Mouse (Mus musculus): ENCODE results near the gene Mdh1.

Mdh1 gene

GRCm38 (mm10) chr11:21571700-21572381 lies at the start of gene Mdh1, which contains the start of gene Wdpcp:
Gene Mdh1, minus strand, starts transcription at chr11:21572367.
Gene Wdpcp, plus strand, starts transcription at chr11:21572235.
- DNase-seq, result peak; percentile 89

DNA sequence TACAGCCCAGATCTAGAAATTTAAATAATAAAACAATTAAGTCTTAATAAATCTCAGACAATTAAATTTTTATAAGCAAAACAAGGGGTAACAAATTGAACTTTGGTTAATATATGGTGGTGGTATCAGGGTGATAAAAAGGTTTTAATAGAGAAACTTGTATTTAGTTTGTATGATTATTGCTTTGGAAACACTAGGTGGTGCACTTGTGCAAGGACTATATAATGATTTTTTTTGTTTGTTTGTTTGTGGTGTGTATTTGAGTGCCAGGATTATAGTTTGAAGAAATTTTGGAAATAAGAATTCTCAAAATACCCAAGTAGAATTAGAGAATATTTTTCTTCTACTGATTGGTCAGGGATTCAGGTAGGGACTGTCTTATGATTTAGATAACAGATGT lies 43.7 kb upstream of the Mdh1 start:
- no peak for DNase-seq

GRCm38 (mm10) chr11:21602497-21602896 lies 30.3 kb upstream of the Mdh1 start:
- DNase-seq, result no peak

DNA sequence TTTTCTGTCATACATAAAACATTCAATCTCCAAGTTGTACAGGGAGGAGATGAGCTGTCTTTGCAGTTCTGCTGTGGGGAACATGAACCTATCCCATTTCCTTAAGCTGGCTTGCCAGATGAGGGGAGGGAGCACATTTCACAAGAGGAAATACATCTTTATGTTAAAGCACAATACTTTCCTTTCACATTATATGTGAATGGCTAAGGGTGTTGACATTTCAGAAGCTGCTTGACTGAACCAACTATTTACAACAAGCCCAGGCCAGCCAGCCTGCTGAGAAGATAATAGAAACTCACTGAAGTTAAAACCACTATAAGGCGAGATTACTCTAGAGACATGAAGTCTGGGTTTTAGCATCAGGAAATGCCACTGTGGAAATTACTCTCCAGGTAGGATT lies 11.1 kb upstream of the Mdh1 start:
- no peak for DNase-seq

GRCm38 (mm10) chr11:21581472-21581871 lies 9.3 kb upstream of the Mdh1 start:
- DNase-seq, result no peak

- DNase-seq, result peak; percentile 44
Observed at GRCm38 (mm10) chr11:21570973-21571372, 1.2 kb downstream of the Mdh1 start.

GRCm38 (mm10) chr11:21570109-21570474 lies 2.1 kb downstream of the Mdh1 start:
- no peak for DNase-seq

GRCm38 (mm10) chr11:21569456-21570108 lies 2.6 kb downstream of the Mdh1 start:
- DNase-seq, result no peak

GRCm38 (mm10) chr11:21569002-21569401 lies 3.2 kb downstream of the Mdh1 start:
- DNase-seq, result no peak

GRCm38 (mm10) chr11:21567733-21568132 lies 4.4 kb downstream of the Mdh1 start:
- DNase-seq, result no peak

- no peak for DNase-seq
Observed at GRCm38 (mm10) chr11:21566934-21567333, 5.2 kb downstream of the Mdh1 start.

DNA sequence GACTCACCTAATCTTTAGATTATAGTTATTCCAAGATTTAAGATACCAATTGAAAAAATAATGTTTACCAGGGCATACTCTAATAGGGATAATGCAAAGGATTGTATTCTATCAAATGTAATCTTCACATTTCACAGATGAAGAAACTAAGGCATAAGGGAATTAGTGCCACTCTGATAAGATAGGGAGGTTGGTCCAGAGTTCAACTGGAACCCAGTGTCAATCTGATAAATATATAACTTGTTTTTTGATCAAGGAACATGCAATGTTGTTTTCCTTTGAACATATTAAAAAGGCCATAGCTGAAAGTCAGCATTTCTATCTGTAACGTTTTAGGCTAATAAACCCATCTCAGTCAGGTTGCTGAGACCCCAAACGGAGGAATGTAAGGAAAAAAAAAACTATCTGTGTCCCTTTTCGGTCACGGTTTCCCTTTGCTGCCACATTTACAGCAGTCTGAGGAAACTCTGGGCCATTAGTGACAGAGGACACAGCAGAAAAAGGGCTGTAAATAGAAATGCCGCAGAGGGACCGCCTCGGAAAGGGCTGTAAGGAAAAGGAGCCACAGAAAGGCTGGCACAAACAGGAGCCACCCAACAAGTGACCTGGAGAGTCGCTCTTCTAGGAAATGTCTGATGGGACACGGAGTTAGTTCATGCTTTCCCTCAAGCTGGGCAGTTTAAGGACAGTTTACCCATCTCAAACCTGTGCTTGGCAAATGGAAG lies 7.3 kb downstream of the Mdh1 start:
- no peak for DNase-seq

- DNase-seq, result no peak
Observed at GRCm38 (mm10) chr11:21563617-21564325, 8.4 kb downstream of the Mdh1 start.

GRCm38 (mm10) chr11:21561347-21561746 lies 10.8 kb downstream of the Mdh1 start:
- no peak for DNase-seq

DNA sequence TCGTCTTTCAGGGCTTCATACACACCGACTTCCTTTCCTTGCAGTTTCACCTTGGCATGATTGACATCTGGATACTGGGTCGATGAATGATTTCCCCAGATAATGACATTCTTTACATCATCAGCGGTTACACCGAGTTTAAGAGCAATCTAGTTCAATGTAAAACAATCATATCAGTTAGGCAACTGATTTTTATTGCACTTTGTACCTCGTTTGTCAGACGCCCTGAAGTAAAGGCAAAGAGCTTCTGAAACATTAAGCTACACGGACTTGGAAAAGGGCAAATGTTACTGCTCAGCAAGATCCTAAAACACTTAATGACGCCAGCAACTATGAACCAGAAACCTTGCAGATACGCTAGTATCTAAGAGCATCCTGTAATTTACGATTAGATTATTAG lies 12.4 kb downstream of the Mdh1 start:
- no peak for DNase-seq

- DNase-seq, result no peak
Observed at GRCm38 (mm10) chr11:21552049-21552448, 20.1 kb downstream of the Mdh1 start.

- no peak for DNase-seq
Observed at GRCm38 (mm10) chr11:21550222-21551173, 21.7 kb downstream of the Mdh1 start.

DNA sequence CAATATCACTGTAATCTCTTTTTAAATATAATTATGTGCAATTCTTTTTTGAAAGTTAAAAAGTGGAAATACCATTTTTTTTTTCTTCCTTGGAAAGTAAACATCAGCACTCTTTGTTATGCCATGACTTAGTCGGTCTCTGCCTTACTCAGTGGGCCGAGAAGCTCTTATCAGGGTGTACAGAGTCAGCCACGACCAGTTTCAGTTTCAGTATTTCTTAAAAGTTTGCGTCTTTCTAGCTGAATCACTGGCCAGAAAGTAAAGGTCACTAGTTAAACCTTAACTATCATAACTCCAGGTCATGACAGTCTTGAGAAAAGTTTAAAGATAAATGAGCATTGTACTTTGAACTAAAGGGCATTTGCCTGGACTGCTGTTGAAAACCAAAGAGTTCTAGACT lies 22.4 kb downstream of the Mdh1 start:
- no peak for DNase-seq

GRCm38 (mm10) chr11:21549052-21549451 lies 23.1 kb downstream of the Mdh1 start:
- no peak for DNase-seq

DNA sequence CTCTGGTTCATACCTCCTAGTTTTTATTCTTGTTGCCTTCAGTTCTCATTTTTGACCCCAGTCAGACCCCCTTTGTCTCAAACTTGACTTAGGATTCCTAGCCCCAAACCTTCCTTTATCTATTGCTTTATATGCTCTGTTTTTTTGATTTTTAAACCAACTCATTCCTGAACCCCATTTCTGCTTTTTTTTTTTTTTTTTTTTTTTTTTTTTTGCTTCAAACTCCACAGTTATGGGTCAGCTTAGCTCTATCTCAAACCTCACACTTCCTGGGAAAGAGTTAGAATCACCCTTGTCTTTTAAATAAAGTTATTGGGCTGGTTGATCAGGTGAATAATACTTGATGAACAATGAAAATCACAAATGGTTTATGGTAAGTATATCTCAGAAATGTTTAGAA lies 24.6 kb downstream of the Mdh1 start:
- DNase-seq, result no peak

DNA sequence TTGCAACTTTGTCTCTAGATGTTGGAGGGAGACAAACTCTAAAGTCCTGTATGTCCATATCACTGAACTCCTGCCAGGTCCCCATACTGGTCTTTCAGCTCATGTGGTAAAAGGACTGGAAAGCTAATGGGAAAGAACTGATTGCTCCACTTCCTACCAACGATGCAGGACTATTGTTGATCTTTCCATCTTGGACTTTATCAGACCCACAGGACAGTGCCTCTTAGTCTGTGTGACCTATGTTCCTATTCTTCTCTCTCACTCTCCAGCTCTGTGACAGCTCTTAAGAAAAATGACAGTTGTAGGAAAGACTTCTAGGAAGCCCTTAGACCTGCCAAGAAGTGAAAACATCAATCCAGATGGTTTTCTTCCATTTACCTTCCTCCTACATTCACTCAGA lies 25.5 kb downstream of the Mdh1 start:
- DNase-seq, result no peak

DNA sequence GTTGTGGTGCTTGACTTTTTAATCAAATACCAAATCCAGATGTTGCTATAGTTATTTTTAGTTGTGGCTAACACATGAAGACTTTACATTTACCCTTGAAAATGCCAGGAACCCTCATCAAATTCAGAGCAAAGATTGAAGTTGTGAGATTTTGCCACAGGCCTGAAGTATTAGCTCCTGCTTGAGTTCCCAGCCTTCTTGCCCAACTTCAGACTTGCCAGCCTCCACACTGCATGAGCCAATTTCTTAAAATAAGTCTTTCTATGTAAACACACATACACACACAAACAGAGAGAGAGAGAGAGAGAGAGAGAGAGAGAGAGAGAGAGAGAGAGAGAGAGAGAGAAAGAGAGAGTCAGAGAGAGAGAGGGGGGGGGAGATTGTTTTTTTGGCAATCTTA lies 26.2 kb downstream of the Mdh1 start:
- no peak for DNase-seq
